In genomic region chr2:59659686-59660085, GRCm38 (mm10) we compare ENCODE assay signal across 19 mouse cellular contexts. TPM values are rescaled to one million over a fixed set of nuclear protein-coding genes. Genes with fewer than 3 reads are reported as not detected.
DNase-seq lines count a peak whose midpoint lies in the region; ATAC-seq and TF ChIP-seq lines count a peak whose summit lies in the region.
"Had no signal": no experiment of that assay in that cellular context is flagged by ENCODE, and none has a peak within 500 bp of the region (broad histone marks: within the 10 kb centered on the region; RNA-seq: fewer than 3 reads in every experiment).

No protein-coding gene starts in this region.

- no peaks in the 10 kb centered on the region for H3K27me3 ChIP-seq in heart, embryonic 13.5 days (replicated peaks)
- no peaks in the 10 kb centered on the region for H3K27me3 ChIP-seq in lung, postnatal 0 days (replicated peaks; ENCODE audit: insufficient read depth, low read length)
- no peaks in the 10 kb centered on the region for H3K27me3 ChIP-seq in embryonic facial prominence, embryonic 10.5 days (replicated peaks; ENCODE audit: low read depth, poor library complexity, severe bottlenecking)
- H3K27me3 ChIP-seq: forebrain, embryonic 13.5 days; hindbrain, embryonic 12.5 days had no signal

- intact Hi-C loops in gastrocnemius, adult 2 months (cut with DNase I) = no loop called here
- intact Hi-C loops in heart, postnatal 14 days (cut with DNase I) = no loop called here

- no peaks in the 10 kb centered on the region for H3K9me3 ChIP-seq in heart, embryonic 13.5 days
- no peaks in the 10 kb centered on the region for H3K9me3 ChIP-seq in lung, postnatal 0 days (ENCODE audit: low read length)
- no peaks in the 10 kb centered on the region for H3K9me3 ChIP-seq in embryonic facial prominence, embryonic 10.5 days
- H3K9me3 ChIP-seq: forebrain, embryonic 13.5 days; hindbrain, embryonic 12.5 days had no signal

- peaks cover 4% of the 10 kb centered on the region; the same call in 1 of the 2 replicates for H3K36me3 ChIP-seq in heart, embryonic 13.5 days
- H3K36me3 ChIP-seq in lung, postnatal 0 days (ENCODE audit: insufficient read depth, low read length) = no peaks in the 10 kb centered on the region
- 0 out of 2 replicates have a peak, but pooled peaks cover 10% of the 10 kb centered on the region for H3K36me3 ChIP-seq in embryonic facial prominence, embryonic 10.5 days (replicated peaks)
- H3K36me3 ChIP-seq: hindbrain, embryonic 12.5 days had no signal

- H3K4me1 ChIP-seq in heart, embryonic 13.5 days = peaks cover 82% of the 10 kb centered on the region
- peaks cover 9% of the 10 kb centered on the region; the same call in 1 of the 2 replicates for H3K4me1 ChIP-seq in lung, postnatal 0 days (ENCODE audit: insufficient read depth, low read depth, low read length)
- H3K4me1 ChIP-seq in embryonic facial prominence, embryonic 10.5 days = peaks cover 62% of the 10 kb centered on the region

- WGBS in heart, embryonic 13.5 days = 69% methylated on average over 6 of the region's 6 CpGs
- WGBS in lung, postnatal 0 days = 61% methylated on average over 6 of the region's 6 CpGs
- 92% methylated on average over 6 of the region's 6 CpGs for WGBS in embryonic facial prominence, embryonic 10.5 days

- H3K4me3 ChIP-seq in gastrocnemius, adult 2 months = no peak overlapping the region
- H3K4me3 ChIP-seq in heart, embryonic 13.5 days = no peak overlapping the region
- no peak overlapping the region for H3K4me3 ChIP-seq in lung, postnatal 0 days (ENCODE audit: low read depth, low read length)
- no peak overlapping the region for H3K4me3 ChIP-seq in embryonic facial prominence, embryonic 10.5 days
- H3K4me3 ChIP-seq: forebrain, embryonic 13.5 days; hindbrain, embryonic 12.5 days had no signal

- no peak for TF ChIP-seq EP300 in lung, postnatal 0 days (IDR thresholded peaks at IDR 0.05)

- ATAC-seq in heart, embryonic 13.5 days (ENCODE audit: extremely low read depth, insufficient number of reproducible peaks, low FRiP score, low TSS enrichment) = no peak
- no peak for ATAC-seq in lung, postnatal 0 days
- ATAC-seq: forebrain, embryonic 13.5 days; forebrain, postnatal 0 days; hindbrain, postnatal 0 days had no signal

- H3K9ac ChIP-seq in heart, embryonic 13.5 days = no peak overlapping the region
- H3K9ac ChIP-seq in lung, postnatal 0 days (replicated peaks; ENCODE audit: low read depth) = no peak overlapping the region
- H3K9ac ChIP-seq: forebrain, embryonic 13.5 days; forebrain, postnatal 0 days; hindbrain, embryonic 12.5 days had no signal

- H3K4me2 ChIP-seq in heart, embryonic 13.5 days = no peak overlapping the region
- no peak overlapping the region for H3K4me2 ChIP-seq in lung, postnatal 0 days (replicated peaks; ENCODE audit: low read depth, low read length)
- H3K4me2 ChIP-seq: forebrain, embryonic 13.5 days; heart, embryonic 11.5 days; hindbrain, embryonic 12.5 days had no signal

- peak overlapping the region; percentile 64 for H3K27ac ChIP-seq in gastrocnemius, adult 2 months
- peak overlapping the region; percentile 13; the same call in 1 of the 2 replicates for H3K27ac ChIP-seq in heart, embryonic 13.5 days (replicated peaks)
- 0 out of 2 replicates have a peak overlapping the region, but pooled peaks have one; percentile 0 for H3K27ac ChIP-seq in lung, postnatal 0 days (ENCODE audit: low read length)
- H3K27ac ChIP-seq in embryonic facial prominence, embryonic 10.5 days (replicated peaks) = no peak overlapping the region
- H3K27ac ChIP-seq: forebrain, embryonic 13.5 days; hindbrain, embryonic 12.5 days; hindbrain, postnatal 0 days had no signal

- no peak for TF ChIP-seq CTCF in gastrocnemius, adult 2 months (IDR thresholded peaks at IDR 0.05)
- TF ChIP-seq CTCF in lung, postnatal 0 days (IDR thresholded peaks at IDR 0.05) = no peak

- no peak for DNase-seq in gastrocnemius, adult 2 months
- no peak for DNase-seq in gastrocnemius, adult 18-20 months (ENCODE audit: low spot score)
- no peak for DNase-seq in heart, postnatal 14 days
- DNase-seq in lung, postnatal 0 days (ENCODE audit: low spot score) = peak; percentile 53
- DNase-seq in lung, postnatal 4 days = no peak
- no peak for DNase-seq in layer of hippocampus, adult 9-10 months (ENCODE audit: low spot score)
- no peak for DNase-seq in embryonic facial prominence, embryonic 10.5 days (ENCODE audit: low spot score)
- DNase-seq: adrenal gland, postnatal 10 days; cerebellum, adult 18-20 months; cerebellum, adult 9-11 months; cerebellum, postnatal 36 days; forebrain, postnatal 0 days; gastrocnemius, postnatal 25 days; kidney, adult 11 months had no signal

RNA-seq across cellular contexts. Expression of gene Tanc1, which starts 47.8 kb away (rescaled TPM):
- total RNA-seq in gastrocnemius, adult 2 months (2021) = 1 to 10 TPM; 6.3 to 8.7 TPM
- total RNA-seq in gastrocnemius, adult 18-20 months (2021) = 1 to 10 TPM; 4.8 to 6.6 TPM
- 25.0 and 27.0 TPM in 2 replicates for polyA plus RNA-seq in heart, embryonic 13.5 days (2015; fragmentation: Nextera tagmentation; extraction: Ambion mirVana)
- 10 to 100 TPM; 31.9 to 37.8 TPM for total RNA-seq in heart, postnatal 14 days (2021)
- polyA plus RNA-seq in lung, postnatal 0 days (2015; fragmentation: Nextera tagmentation; extraction: Ambion mirVana) = 20.9 and 24.0 TPM in 2 replicates
- polyA plus RNA-seq in embryonic facial prominence, embryonic 10.5 days (2016; fragmentation: Nextera tagmentation; extraction: Ambion mirVana) = 34.9 and 41.2 TPM in 2 replicates
